Mouse (Mus musculus) urinary bladder, postnatal 10 days (tissue): ENCODE data around the gene Hsf2bp.

ENCODE experiments used
- DNase-seq: peaks from one replicate; pipeline ENCODE4 v3.0.0; 2022; ENCODE audit warnings: low spot score

Gene Hsf2bp

GRCm38 (mm10) chr17:31937141-31937554 lies 99.0 kb downstream of the Hsf2bp start:
- no peak for DNase-seq

GRCm38 (mm10) chr17:31935841-31936240 lies 100.3 kb downstream of the Hsf2bp start:
- no peak for DNase-seq

GRCm38 (mm10) chr17:31935091-31935830 lies 100.9 kb downstream of the Hsf2bp start:
- no peak for DNase-seq

GRCm38 (mm10) chr17:31933956-31934355 lies 102.2 kb downstream of the Hsf2bp start:
- DNase-seq: peak; percentile 5

GRCm38 (mm10) chr17:31931499-31931898 lies 104.7 kb downstream of the Hsf2bp start:
- no peak for DNase-seq

GRCm38 (mm10) chr17:31929844-31930715 lies 106.1 kb downstream of the Hsf2bp start:
- no peak for DNase-seq

- DNase-seq: no peak
These were observed 107.1 kb downstream of the Hsf2bp start for GRCm38 (mm10) chr17:31929032-31929431.

- no peak for DNase-seq
These were observed 108.1 kb downstream of the Hsf2bp start for GRCm38 (mm10) chr17:31927895-31928626.

GRCm38 (mm10) chr17:31924229-31924628 lies 111.9 kb downstream of the Hsf2bp start:
- DNase-seq: no peak

- no peak for DNase-seq
These were observed 112.7 kb downstream of the Hsf2bp start for GRCm38 (mm10) chr17:31923310-31923970.

GRCm38 (mm10) chr17:31920589-31921190 lies 115.5 kb downstream of the Hsf2bp start:
- no peak for DNase-seq

- DNase-seq: no peak
These were observed 116.5 kb downstream of the Hsf2bp start for GRCm38 (mm10) chr17:31919599-31919998.

GRCm38 (mm10) chr17:31918374-31918773 lies 117.8 kb downstream of the Hsf2bp start:
- no peak for DNase-seq

GRCm38 (mm10) chr17:31916461-31916775 lies 119.7 kb downstream of the Hsf2bp start:
- no peak for DNase-seq

GRCm38 (mm10) chr17:31915756-31916460 lies 120.2 kb downstream of the Hsf2bp start:
- DNase-seq: no peak

GRCm38 (mm10) chr17:31914323-31914722 lies 121.8 kb downstream of the Hsf2bp start:
- no peak for DNase-seq

- no peak for DNase-seq
These were observed 123.1 kb downstream of the Hsf2bp start for GRCm38 (mm10) chr17:31912881-31913662.

GRCm38 (mm10) chr17:31912387-31912786 lies 123.8 kb downstream of the Hsf2bp start:
- DNase-seq: no peak

- DNase-seq: no peak
These were observed 127.2 kb downstream of the Hsf2bp start for GRCm38 (mm10) chr17:31908966-31909365.

- DNase-seq: no peak
These were observed 129.7 kb downstream of the Hsf2bp start for GRCm38 (mm10) chr17:31906441-31906840.
